Mouse (Mus musculus): Measurements from ENCODE around the gene Smim6.

- TF ChIP-seq POLR2A (IDR thresholded peaks at IDR 0.05; ENCODE audit: borderline replicate concordance, insufficient read depth, low read length) (no peak), CTCF (IDR thresholded peaks at IDR 0.05; ENCODE audit: borderline replicate concordance, insufficient read depth, low read depth, low read length) (no peak)
Measured at GRCm38 (mm10) chr11:115863895-115864294, 47.9 kb upstream of the Smim6 start.

All from cerebellum, adult 2 months (tissue).